Mouse (Mus musculus) testis, postnatal 10 days (tissue): Measurements from ENCODE around the gene Afg1l.

ENCODE experiments used
- DNase-seq: peaks from one replicate; pipeline ENCODE4 v3.0.0; 2021; ENCODE audit warnings: low spot score

Gene Afg1l

DNA sequence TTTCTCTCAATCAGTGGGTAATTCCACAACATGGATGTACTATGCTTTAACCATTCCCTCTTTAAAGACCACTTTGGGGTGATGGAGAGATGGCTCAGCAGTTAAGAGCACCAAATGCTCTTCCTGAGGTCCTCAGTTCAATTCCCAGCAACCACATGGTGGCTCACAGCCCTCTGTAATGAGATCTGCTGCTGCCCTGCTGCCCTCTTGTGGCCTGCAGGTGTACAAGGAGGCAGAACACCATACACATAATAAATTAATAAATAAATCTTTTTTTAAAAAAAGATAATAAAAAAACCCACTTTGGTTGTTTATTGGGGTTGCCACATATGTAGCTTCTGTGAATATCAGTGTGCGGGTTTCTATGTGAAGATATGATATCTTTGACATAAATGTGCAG is 180.4 kb downstream of the Afg1l start:
- DNase-seq = no peak

DNA sequence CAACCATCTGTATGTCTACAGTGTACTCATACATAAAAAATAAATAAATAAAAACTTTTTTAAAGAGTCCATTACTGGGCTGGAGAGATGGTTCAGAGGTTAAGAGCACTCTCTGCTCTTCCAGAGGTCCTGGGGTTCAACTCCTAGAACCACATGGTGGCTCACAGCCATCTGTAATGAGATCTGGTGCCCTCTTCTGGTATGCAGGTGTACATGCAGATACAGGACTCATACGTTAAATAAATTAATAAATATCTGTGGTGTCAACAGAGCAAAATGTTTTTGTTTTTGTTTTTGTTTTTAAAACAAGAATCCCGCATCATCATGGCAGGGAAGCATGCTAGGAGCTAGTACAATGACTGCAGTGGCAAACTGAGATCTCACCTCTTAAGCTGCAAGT is 181.3 kb downstream of the Afg1l start:
- no peak for DNase-seq

DNA sequence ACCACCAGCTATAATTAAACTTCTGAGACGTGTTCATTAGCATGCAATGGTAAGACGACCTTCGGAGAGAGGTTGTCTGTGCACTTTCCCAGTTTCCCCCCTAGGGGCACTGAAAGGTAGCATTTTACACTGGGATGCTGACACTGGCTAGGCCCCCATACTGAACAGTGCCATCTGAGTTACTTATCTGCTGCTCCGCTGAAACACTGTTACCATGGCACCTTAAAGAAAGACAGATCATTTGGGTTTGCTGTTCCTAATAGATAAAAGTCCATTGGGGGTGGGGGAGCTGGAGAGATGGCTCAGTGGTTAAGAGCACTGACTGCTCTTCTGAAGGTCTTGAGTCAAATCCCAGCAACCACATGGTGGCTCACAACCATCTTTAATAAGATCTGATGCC is 181.8 kb downstream of the Afg1l start:
- DNase-seq = no peak

DNA sequence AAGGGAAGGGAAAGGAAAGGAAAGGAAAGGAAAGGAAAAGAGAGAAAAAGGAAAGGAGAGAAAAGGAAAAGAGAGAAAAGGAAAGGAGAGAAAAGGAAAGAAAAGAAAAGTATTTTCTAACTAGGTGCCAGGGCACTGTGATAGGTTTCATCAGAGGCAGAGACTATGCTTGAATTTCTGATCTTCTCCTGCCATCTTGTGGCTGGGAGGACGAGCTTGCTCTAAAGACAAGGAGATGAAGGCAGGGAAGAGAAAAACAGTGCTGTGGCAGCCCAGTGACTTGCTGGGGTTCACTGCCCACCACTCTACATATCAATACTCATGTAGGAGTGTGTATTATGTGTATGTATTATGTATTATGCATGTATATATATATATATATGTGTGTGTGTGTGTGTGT is 183.3 kb downstream of the Afg1l start:
- no peak for DNase-seq

DNA sequence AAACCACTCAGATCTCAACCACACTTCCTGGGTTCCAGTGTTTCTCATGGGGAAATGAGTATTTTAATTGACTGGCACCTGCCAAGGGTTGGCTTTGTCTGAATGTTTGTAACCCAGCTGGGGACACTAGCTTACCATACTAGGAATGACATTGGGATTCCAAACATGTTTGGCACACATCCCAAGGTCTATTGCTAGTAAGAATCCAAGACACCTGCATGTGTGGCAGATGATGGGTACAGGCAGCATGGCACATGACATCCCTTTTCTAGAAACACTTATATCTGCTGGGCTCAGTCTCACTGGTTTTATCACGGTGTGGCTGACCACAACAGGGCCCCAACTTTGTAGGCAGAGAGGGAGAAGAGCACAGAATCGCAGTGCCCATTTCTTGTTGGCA is 184.0 kb downstream of the Afg1l start:
- no peak for DNase-seq

DNA sequence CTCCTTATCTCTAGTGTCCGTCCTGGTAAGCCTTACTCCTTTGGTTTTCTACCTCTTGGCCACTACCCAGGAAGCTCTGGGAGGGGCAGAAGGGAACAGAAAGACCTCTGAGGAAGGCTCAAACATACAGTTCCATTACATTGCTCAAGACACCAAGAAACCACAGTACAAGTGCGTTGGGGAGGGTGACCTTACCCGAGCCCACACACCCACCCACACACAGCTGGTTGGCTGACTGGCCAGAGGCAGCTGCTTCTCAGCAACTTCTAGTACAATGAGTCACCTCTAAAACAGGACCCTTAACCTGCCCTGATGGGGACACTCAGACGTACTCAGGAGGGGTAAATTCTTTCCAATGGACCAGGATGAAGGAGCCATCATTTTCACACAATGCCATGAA is 184.5 kb downstream of the Afg1l start:
- DNase-seq = no peak

DNA sequence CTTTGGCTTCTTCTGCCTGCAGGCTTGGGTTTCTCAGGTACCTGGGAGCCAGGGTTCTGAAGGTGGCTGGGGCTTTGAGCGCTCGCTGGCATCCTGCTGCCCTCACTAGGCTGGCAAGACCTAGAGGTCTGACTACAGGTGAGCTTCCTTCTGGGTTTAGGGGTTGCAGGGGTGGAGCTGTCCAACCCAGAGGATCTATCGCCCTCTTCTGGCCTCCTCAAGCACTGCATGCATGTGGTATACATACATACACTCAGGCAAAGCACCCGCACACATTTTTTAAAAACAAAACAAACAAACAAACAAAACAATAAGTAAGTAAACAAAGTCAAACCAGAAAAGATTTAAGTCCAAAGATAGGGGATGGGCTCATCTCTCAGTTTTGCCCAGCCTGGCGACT is 187.0 kb downstream of the Afg1l start:
- peak; percentile 79 for DNase-seq

DNA sequence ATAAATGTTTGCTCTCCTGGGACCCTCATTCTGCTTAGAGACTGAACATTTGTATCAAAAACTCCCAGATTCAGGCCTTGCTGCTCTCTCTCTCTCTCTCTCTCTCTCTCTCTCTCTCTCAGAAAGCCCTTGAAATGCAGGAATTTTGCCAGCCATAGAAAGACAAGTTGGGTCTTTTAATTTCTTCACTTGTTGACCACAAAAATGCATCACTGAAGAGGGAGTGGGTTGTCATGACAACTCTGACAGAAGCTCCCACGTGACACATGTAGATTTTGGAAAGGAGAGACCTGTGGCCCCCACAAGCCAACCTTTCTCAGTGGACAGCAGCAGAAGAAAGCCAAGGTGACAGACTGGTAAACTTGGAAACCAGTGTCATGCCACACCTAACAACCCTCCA is 190.7 kb downstream of the Afg1l start:
- DNase-seq = peak; percentile 24

DNA sequence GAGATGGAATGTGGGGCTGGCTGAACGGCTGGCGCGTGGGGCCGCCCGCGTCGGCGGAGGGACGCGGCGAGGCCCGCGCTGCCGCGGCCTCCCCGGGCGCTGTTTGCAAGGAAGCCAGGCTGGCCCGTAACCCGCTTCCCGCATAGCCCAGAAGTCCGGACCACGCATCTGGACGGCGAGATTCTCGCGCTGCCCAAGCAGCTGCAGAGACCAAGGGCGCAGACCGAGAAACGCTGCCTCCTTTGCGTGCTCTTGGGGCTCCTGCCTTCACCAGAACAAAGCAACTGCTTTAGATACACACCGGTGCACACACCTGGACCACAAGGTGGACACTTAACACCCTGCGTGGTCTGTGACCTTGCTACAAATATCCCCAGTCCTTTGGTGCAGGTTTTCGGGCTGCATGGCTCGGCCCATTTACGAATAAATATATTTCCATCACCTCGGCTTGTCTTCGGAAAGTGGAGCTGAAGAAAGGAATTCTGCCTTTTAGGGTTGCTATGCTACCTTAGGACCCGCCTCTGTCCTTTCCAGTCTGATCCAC is 200.0 kb downstream of the Afg1l start:
- DNase-seq = no peak

DNA sequence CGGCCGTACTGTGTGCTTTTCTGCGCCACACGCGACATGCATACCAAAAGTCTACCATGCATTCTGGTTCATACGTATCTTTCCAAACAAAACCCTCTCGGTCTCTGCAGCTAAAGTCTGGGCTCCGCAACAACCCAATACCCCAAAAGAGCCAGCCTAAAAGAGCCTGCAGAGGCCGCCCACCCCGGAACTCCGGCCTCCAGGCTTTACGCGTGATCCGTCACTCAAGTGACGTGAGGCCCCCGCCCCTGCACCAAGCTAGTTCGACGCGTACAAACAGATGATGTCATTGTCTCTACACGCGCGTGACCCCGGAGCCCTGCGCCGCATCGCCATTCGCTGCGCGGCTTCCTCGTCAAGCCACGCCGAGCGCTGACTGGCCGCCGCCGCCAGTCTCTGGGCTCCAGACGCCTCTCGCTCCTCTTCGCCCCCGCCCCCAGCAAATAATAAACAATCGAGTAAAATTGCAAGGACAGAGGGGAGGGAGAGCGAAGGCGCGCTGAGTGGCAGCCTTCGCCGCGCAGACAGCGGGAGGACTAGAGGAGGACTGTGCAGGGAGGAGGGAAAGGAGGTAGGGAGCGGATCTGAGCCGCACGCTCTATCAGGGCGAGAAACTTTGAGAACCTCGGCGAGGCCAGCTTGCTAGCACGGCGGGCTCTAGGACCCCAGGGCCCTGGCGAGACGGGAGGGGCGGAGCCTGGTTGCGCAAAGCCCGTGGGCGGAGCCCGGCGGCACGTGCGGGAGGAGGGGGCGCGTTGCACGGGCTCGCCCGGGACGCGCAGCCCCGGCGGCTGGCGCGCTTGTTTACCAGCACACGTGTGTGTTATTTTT is 200.7 kb downstream of the Afg1l start:
- DNase-seq = peak; percentile 98

DNA sequence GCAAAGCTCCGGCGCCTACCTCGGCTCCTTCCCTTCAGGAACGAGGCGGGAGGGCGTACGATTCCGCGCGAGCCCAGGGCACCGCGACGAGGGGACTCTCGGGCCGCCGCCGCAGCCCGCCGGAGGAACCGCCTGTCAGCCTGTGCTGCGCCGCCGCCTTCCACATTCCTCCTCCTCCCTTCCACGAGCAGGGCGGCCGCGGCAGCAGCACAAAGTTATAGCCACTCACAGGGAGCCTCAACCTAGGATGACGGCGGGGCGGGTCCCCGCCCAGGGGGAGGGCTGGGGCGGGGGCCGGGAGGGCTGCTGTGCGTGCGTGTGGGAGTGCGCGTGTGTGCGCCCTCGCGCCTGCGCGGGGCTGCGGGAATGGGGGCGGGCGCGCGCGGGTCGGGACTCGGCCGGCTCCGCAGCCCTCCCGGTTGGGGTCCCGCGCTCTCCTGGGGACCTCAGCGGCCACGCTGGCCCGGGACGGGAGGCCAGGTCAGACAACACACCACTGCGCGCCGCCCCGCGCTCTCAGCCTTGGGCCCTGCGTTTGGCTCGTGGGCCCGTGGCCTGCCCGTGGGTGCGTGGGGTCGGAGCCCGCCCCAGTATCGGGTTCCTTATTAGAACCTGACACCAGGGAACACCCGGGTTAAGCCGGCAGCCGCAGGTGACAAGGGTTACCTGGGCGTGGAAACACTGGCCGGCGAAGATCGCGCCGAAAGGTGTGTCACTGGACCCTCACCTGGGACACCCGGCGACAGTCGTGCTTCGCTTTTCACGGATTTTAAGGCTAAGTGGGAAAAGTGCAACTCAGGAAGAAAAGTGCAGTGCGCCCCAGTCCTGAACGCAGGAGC is 201.6 kb downstream of the Afg1l start, which contains the start of gene Foxo3:
Gene Foxo3, minus strand, starts transcription at position 249 of the 839 bp plus-strand sequence.
- peak; percentile 88 for DNase-seq

DNA sequence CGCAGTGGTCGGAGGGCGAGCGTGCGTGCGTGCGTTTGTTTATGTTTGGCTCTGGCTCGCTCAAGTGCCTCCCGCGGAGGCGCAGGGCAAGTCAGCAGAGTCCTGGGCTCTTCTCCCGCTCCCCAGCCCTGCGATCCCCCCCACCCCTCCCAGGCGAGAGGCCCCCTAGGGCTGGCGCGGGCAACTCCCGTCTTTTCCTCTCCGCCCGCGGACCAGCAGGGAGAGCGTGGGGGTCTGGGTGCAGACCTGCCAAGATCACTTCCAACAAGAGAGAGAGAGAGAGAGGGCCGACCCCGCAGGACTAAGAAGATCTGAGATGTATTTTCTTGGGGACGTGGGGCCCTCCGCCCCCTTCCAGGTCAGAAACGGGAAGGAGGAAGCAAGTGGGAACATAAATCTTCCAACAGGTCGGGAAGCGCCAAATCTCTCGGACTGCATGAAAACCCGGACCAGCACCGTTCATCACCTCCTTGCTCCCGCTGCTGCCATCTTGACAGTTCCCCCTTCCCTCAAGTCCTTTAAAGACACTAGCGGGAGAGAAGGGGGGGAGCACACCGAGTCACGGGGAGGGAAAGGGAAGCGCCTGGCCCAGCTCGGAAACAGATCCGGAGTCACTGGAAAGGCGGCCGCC is 202.4 kb downstream of the Afg1l start:
- DNase-seq = peak; percentile 67

DNA sequence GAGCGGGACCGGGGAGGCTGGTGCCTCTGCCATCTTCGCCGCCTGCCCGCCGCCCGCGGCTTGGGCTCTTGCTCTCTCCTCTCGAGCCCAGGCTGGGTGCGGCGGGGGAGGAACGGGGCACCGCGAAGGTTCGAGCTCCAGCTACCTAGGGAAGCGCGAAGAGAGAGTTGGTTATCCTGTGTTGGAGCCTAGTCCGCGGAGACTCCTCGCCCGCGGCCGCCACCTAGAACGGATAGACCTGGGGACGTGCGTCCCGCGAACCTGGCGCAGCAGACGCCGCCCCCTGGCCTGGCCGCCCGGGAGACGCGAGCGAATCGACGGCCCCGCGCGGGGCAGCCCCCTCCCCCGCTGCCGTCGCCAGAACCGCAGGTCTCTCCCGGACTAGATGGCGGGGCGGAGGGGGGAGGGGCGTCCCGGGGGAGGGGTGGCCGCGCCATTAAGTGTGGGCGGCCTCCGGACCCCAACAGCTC is 202.9 kb downstream of the Afg1l start:
- peak; percentile 73 for DNase-seq

DNA sequence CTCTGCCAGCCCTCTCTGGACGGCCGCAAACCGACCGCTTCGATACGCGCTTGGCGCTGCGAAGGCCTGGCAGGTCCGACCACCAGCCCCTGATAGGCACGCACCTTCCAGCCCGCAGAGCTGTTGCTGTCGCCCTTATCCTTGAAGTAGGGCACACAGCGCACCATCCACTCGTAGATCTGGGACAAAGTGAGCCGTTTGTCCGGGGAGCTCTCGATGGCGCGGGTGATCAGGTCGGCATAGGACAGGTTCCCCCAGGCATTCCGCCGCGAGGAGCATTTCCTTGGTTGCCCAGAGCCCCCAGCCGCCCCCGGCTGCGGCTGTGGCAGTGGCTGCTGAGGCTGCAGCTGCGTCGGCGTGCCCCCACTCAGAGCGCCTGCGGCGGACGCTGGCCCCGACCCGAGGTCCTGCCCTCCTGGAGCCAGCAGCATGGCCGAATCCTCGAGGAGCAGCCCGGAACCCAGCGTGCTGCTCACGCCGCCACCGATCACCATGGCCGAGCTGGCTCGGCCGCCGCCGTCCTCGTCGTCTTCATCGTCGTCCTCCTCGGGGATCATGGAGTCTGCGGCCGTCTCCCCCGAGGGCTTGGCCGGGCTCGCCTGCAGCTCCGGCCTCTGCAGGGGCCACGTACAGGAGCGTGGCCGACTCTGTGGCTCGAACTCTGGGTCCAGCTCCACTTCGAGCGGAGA is 203.5 kb downstream of the Afg1l start:
- DNase-seq = peak; percentile 58

DNA sequence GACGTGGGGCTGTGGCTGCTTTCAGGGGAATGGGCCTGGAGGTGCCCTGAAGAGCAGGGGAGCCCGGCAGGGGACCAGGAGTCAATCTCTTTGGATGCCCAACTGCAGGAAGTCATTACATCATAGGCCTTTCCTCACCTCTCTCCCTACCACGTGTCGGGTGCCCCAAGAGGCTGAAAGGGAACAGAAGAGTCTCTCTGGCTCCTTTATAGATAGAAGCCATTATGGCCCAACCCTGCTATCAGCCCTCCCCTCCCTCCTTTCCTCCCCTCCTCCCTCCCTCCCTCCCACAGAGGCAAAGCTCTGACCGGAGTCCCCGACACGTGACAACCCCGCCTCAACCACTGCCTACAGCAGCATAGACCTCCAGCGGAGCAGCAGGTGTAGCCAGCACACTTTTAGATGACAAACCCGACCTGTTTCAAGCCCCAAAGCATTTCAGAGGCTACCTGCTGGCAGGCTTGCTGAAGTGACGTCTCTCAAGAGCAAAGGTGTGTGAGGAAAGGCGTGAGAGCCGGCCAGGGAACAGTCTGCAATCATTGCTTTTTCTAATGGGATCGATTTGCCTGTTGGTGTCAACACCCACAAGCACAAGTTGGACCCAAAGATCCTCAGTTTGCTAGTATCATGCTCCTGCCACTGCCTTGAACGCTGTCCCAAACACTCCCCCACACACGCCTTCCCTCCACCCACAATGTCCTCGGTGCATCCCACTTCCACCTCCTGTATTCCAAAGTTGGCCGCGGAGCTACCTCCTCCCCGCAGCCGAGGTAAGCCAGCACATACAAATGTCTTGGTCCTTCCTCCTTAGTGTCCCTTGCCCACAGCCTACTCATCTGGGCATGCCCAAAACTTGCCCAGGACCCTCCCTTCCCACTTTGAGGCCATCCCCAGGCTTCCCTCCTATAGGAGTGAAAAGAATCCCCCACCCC is 204.3 kb downstream of the Afg1l start:
- peak; percentile 75 for DNase-seq

DNA sequence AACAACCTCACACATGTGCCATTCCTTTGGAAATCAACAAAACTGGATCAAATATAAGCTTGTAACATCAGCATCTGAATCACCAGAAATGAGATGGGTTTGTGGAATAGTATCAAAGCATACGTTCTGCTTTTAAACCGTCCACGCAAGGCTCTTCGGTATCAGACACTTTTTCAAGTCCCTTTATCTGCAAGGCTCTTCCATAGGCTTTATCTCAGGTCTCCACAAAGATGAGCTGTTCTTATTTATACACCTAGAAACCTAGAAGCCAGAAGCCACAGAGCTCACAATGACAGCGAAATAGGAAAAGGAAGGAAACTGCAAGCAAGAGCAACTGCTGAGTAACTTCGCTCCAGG is 205.0 kb downstream of the Afg1l start:
- DNase-seq = no peak

DNA sequence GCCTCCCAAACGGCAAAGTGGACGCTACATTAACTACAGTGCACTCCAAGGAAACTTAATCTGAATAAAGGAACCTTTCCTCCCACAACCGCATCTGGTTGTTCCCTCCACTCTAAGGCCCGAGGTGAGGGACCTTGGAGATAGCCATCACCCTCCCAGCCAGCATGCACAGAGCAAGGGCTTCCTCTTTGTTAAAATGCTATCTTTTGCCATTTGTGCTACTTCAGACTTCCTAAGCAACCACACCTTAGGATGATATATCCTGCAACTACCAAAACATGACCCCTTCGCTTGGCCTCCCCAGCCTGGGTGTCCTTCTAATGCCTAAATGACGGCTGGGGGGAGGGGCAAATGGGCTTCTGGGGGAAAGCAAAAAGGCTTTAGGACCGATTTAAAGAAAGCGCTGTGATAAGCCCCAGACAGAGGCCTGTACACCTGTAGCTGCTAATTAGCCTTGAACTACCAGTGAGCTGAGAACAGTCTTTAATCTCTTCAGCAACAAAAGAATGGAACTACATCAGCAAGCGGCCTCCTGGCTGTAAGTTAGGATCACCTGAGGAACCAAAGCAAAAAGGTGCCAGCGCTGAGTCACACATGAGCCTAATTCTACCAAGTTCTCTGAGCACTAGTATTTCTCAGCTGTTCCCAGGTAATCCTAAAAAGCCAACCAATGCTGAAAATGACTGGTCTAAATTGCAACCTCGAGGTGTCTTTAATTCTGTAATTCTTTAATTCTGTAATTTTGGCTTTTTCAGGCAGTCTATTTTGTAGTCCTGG is 206.7 kb downstream of the Afg1l start:
- DNase-seq = peak; percentile 33

DNA sequence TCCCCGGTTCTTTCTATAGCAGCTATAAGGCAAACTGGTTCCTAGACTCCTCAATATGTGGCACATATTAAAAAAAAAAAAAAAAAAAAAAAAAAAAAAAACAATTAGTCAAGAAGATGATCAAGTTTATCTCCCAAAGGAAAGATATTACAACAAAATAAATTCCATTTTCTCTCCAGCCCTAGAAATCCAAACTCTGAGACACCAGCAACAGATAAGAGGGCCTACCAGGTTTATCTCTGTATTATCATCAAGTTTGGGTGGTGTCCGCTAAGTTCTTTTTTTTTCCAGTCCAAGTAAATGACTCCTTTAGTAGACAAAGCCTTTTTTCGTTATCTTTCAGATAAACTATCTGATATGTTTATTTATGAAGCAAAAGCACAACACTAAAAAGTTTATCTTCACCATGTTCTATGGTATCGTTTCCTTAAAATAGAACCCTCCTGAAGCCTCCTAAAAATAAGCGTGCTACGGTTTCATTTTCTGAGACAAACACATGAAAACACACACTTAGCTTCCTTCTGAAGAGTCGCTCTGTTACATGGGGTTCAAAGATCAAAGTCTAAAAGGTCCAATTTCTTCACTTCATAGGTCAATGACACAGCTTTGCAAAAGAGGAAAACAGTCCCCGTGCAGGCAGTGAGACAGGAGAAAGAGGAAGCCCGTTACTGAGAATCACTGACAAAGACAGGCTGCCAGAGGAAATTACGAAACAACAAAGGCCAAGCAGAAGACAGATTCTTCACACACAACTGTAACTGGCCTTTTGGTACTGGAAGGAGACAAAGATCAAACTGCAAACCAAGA is 207.9 kb downstream of the Afg1l start:
- peak; percentile 33 for DNase-seq
